Comparison of ENCODE assay signal across 18 mouse cellular contexts in genomic region chr7:40103057-40103945, GRCm38 (mm10).
DNase-seq lines count a peak whose midpoint lies in the region; ATAC-seq and TF ChIP-seq lines count a peak whose summit lies in the region.
"Had no signal": no experiment of that assay in that cellular context is flagged by ENCODE, and none has a peak within 500 bp of the region (broad histone marks: within the 10 kb centered on the region; RNA-seq: fewer than 3 reads in every experiment).

No protein-coding gene starts in this region.

- no peaks in the 10 kb centered on the region for H3K27me3 ChIP-seq in heart, embryonic 12.5 days (replicated peaks)
- H3K27me3 ChIP-seq in thymus, adult 2 months (ENCODE audit: control insufficient read depth, insufficient read depth, low read length): no peaks in the 10 kb centered on the region
- H3K27me3 ChIP-seq: forebrain, embryonic 12.5 days; limb, embryonic 15.5 days; midbrain, embryonic 12.5 days; neural tube, embryonic 12.5 days had no signal

- intact Hi-C loops in heart, postnatal 36 days (cut with DNase I): no loop called here
- intact Hi-C loops in left cerebral cortex, adult 2 months (cut with DNase I): no loop called here

- no peak for ATAC-seq in heart, embryonic 12.5 days (ENCODE audit: insufficient number of reproducible peaks, low FRiP score)
- ATAC-seq: inflammation-experienced regulatory T-cells, adult 6 months; liver, postnatal 0 days had no signal

- peak; percentile 3 to 9 for DNase-seq in heart, postnatal 36 days
- peak; percentile 72 for DNase-seq in Muller cell, postnatal 12 days (ENCODE audit: inconsistent ontology term)
- peak; percentile 66 for DNase-seq in adrenal gland, postnatal 14 days
- DNase-seq in retina, embryonic 14.5 days (ENCODE audit: low spot score): peak; percentile 11
- no peak for DNase-seq in left cerebral cortex, adult 2 months (ENCODE audit: extremely low spot score in 1 of 2, low spot score in 2 of 2)
- no peak for DNase-seq in thymus, adult 2 months
- DNase-seq: cerebellum, adult 9-10 months; heart, postnatal 4 days; liver, postnatal 0 days; thymus, postnatal 25 days had no signal

- H3K4me2 ChIP-seq in heart, embryonic 12.5 days: no peak overlapping the region
- H3K4me2 ChIP-seq: forebrain, embryonic 12.5 days; limb, embryonic 15.5 days; midbrain, embryonic 12.5 days; neural tube, embryonic 12.5 days had no signal

- H3K36me3 ChIP-seq in heart, embryonic 12.5 days: no peaks in the 10 kb centered on the region
- H3K36me3 ChIP-seq in thymus, adult 2 months (ENCODE audit: control insufficient read depth, insufficient read depth, low read length): no peaks in the 10 kb centered on the region
- H3K36me3 ChIP-seq: forebrain, embryonic 12.5 days; G1E; heart, embryonic 10.5 days; limb, embryonic 15.5 days; midbrain, embryonic 12.5 days; neural tube, embryonic 12.5 days had no signal

- no peaks in the 10 kb centered on the region for H3K9me3 ChIP-seq in heart, embryonic 12.5 days (replicated peaks)
- H3K9me3 ChIP-seq: forebrain, embryonic 12.5 days; heart, embryonic 10.5 days; limb, embryonic 15.5 days; midbrain, embryonic 12.5 days; neural tube, embryonic 12.5 days had no signal

- H3K9ac ChIP-seq in heart, embryonic 12.5 days: no peak overlapping the region
- H3K9ac ChIP-seq: forebrain, embryonic 12.5 days; limb, embryonic 15.5 days; liver, postnatal 0 days; midbrain, embryonic 12.5 days; neural tube, embryonic 12.5 days had no signal

- no peak overlapping the region for H3K4me3 ChIP-seq in heart, embryonic 12.5 days
- H3K4me3 ChIP-seq in left cerebral cortex, adult 2 months: no peak overlapping the region
- no peak overlapping the region for H3K4me3 ChIP-seq in thymus, adult 2 months (ENCODE audit: control insufficient read depth, insufficient read depth, low read length)
- H3K4me3 ChIP-seq: forebrain, embryonic 12.5 days; heart, embryonic 10.5 days; limb, embryonic 15.5 days; midbrain, embryonic 12.5 days; neural tube, embryonic 12.5 days had no signal

- no peak for TF ChIP-seq POLR2A in thymus, adult 2 months (IDR thresholded peaks at IDR 0.05; ENCODE audit: control insufficient read depth, extremely low read depth, insufficient read depth, low read length, poor library complexity)

- no peaks in the 10 kb centered on the region for H3K4me1 ChIP-seq in heart, embryonic 12.5 days (replicated peaks)
- H3K4me1 ChIP-seq in thymus, adult 2 months (replicated peaks; ENCODE audit: control insufficient read depth, insufficient read depth, low read length): no peaks in the 10 kb centered on the region
- H3K4me1 ChIP-seq: forebrain, embryonic 12.5 days; heart, embryonic 10.5 days; limb, embryonic 15.5 days; midbrain, embryonic 12.5 days; neural tube, embryonic 12.5 days had no signal

- WGBS in heart, embryonic 12.5 days: 77% methylated on average over 7 of the region's 7 CpGs
- 90% methylated on average over 7 of the region's 7 CpGs for whole genome bisulfite sequencing in thymus, adult 2 months

- no peak overlapping the region for H3K27ac ChIP-seq in heart, embryonic 12.5 days (ENCODE audit: poor library complexity, severe bottlenecking)
- no peak overlapping the region for H3K27ac ChIP-seq in left cerebral cortex, adult 2 months
- no peak overlapping the region for H3K27ac ChIP-seq in thymus, adult 2 months (ENCODE audit: control insufficient read depth, insufficient read depth, low read length)
- H3K27ac ChIP-seq: forebrain, embryonic 12.5 days; heart, embryonic 10.5 days; limb, embryonic 15.5 days; midbrain, embryonic 12.5 days; neural tube, embryonic 12.5 days had no signal

- no peak for TF ChIP-seq CTCF in left cerebral cortex, adult 2 months (IDR thresholded peaks at IDR 0.05)
- no peak for TF ChIP-seq CTCF in thymus, adult 2 months (IDR thresholded peaks at IDR 0.05; ENCODE audit: borderline replicate concordance, control insufficient read depth, extremely low read depth, insufficient read depth, low read length, poor library complexity)

Comparison
In these comparisons a context has a peak if more than half of its experiments do, and no peak if none do; other contexts are left out.
1. DNase-seq: peak in heart, postnatal 36 days (2 of 2), Muller cell, postnatal 12 days (single experiment), adrenal gland, postnatal 14 days (single experiment) and retina, embryonic 14.5 days (single experiment); none in left cerebral cortex, adult 2 months (0 of 2) and thymus, adult 2 months (single experiment).